Mouse (Mus musculus) testis, adult 2 months (tissue): ENCODE results near the gene Trpc6.

Source experiments
- CTCF ChIP-seq: fragments of 200-500 bp; IDR thresholded peaks from 2 replicates; pipeline ENCODE4 v1.5.1; 2012; ENCODE audit warnings: low read depth, mild to moderate bottlenecking, inconsistent platforms, low read length, moderate library complexity; ENCODE audit not compliant: control insufficient read depth, insufficient read depth, insufficient replicate concordance
- POLR2A ChIP-seq: fragments of 200-500 bp; IDR thresholded peaks from 2 replicates; pipeline ENCODE4 v1.6.1; 2012; ENCODE audit warnings: low read depth, mild to moderate bottlenecking, inconsistent platforms, low read length, moderate library complexity; ENCODE audit not compliant: control insufficient read depth

DNA sequence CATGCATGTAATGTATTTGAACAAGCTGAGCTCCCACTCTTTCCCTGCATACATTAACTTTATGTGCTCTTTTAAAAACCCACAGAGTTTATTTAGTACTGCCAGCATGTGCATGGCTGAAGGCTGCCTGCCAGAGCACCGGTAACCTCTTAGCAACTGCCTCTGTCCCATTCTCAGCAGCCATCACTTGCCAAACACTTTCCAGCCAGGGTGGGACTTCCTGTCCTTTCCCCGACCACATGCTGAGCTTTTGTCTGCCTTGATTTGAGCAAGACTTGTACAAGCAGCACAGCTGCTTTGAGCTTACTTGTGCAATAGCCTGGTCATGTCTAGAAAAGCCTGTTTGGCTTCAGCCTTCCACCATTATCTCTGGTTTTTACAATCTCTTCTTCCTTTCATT is 90.4 kb downstream of the Trpc6 start:
- TF ChIP-seq POLR2A (no peak), CTCF (no peak)
